Mouse (Mus musculus) fat pad, adult 2 months (tissue): ENCODE measurements around the gene Ptpra.
"Not testable (repeated sequence)": the region's sequence is repeated elsewhere in the genome, so short reads cannot be mapped to it uniquely, and the experiment has no call there.

Experiments used
- DNase-seq: peaks from one replicate; pipeline ENCODE4 v3.0.0-alpha.2; 2011; ENCODE audit warnings: low read depth, low spot score; ENCODE audit errors: extremely low read depth

Gene Ptpra

GRCm38 (mm10) chr2:130482700-130483099 is 32.6 kb downstream of the Ptpra start:
- no peak for DNase-seq

- no peak for DNase-seq
Measured at GRCm38 (mm10) chr2:130484206-130484605, 34.1 kb downstream of the Ptpra start.

- DNase-seq = no peak
Measured at GRCm38 (mm10) chr2:130488002-130488401, 37.9 kb downstream of the Ptpra start.

- DNase-seq = no peak
Measured at GRCm38 (mm10) chr2:130488600-130488999, 38.5 kb downstream of the Ptpra start.

GRCm38 (mm10) chr2:130491162-130491561 is 41.1 kb downstream of the Ptpra start:
- DNase-seq = no peak

- no peak for DNase-seq
Measured at GRCm38 (mm10) chr2:130491587-130491986, 41.5 kb downstream of the Ptpra start.

GRCm38 (mm10) chr2:130495114-130495513 is 45.0 kb downstream of the Ptpra start:
- DNase-seq = not testable (repeated sequence)

- no peak for DNase-seq
Measured at GRCm38 (mm10) chr2:130496037-130496436, 46.0 kb downstream of the Ptpra start.

GRCm38 (mm10) chr2:130496931-130497330 is 46.9 kb downstream of the Ptpra start:
- no peak for DNase-seq

- DNase-seq = no peak
Measured at GRCm38 (mm10) chr2:130499546-130499945, 49.5 kb downstream of the Ptpra start.

- no peak for DNase-seq
Measured at GRCm38 (mm10) chr2:130501556-130501955, 51.5 kb downstream of the Ptpra start.

- not testable (repeated sequence) for DNase-seq
Measured at GRCm38 (mm10) chr2:130511616-130512015, 61.5 kb downstream of the Ptpra start.

- no peak for DNase-seq
Measured at GRCm38 (mm10) chr2:130513907-130514306, 63.8 kb downstream of the Ptpra start.

- no peak for DNase-seq
Measured at GRCm38 (mm10) chr2:130515791-130516190, 65.7 kb downstream of the Ptpra start.

GRCm38 (mm10) chr2:130521927-130522326 is 71.8 kb downstream of the Ptpra start:
- DNase-seq = no peak

- not testable (repeated sequence) for DNase-seq
Measured at GRCm38 (mm10) chr2:130525480-130525879, 75.4 kb downstream of the Ptpra start.

- no peak for DNase-seq
Measured at GRCm38 (mm10) chr2:130528457-130528856, 78.4 kb downstream of the Ptpra start.

GRCm38 (mm10) chr2:130529290-130529689 is 79.2 kb downstream of the Ptpra start:
- DNase-seq = no peak

GRCm38 (mm10) chr2:130529925-130530324 is 79.8 kb downstream of the Ptpra start:
- no peak for DNase-seq

- DNase-seq = no peak
Measured at GRCm38 (mm10) chr2:130532201-130532600, 82.1 kb downstream of the Ptpra start.

- DNase-seq = no peak
Measured at GRCm38 (mm10) chr2:130535017-130535416, 84.9 kb downstream of the Ptpra start.

GRCm38 (mm10) chr2:130536890-130537289 is 86.8 kb downstream of the Ptpra start:
- DNase-seq = no peak

- no peak for DNase-seq
Measured at GRCm38 (mm10) chr2:130538876-130539546, 88.9 kb downstream of the Ptpra start.
